Mouse (Mus musculus) embryonic facial prominence, embryonic 13.5 days (tissue): ENCODE data around the gene Tcaim. TPM values are rescaled to one million over a fixed set of nuclear protein-coding genes. Genes with fewer than 3 reads are reported as not detected.

Source experiments
- ATAC-seq: fragments of 200-750 bp; cut with Nextera tagmentation; 2 replicates; pipeline ENCODE4 v1.8.0; 2017; ENCODE audit warnings: low read depth; ENCODE audit not compliant: insufficient number of reproducible peaks, insufficient read depth, low FRiP score, low TSS enrichment
- H3K27ac ChIP-seq: fragments of 300-500 bp; sonication (generic); 2 replicates; pipeline ENCODE4 v1.5.1; 2015; ENCODE audit warnings: moderate library complexity, mild to moderate bottlenecking, inconsistent platforms
- H3K27me3 ChIP-seq: fragments of 300-500 bp; sonication (generic); 2 replicates; pipeline ENCODE4 v1.6.1; 2015; ENCODE audit warnings: mild to moderate bottlenecking, inconsistent platforms
- H3K36me3 ChIP-seq: fragments of 300-500 bp; sonication (generic); 2 replicates; pipeline ENCODE4 v1.6.1; 2015; ENCODE audit warnings: mild to moderate bottlenecking, inconsistent platforms
- H3K4me1 ChIP-seq: fragments of 300-500 bp; sonication (generic); 2 replicates; pipeline ENCODE4 v1.6.1; 2015; ENCODE audit warnings: inconsistent platforms
- H3K4me2 ChIP-seq: fragments of 300-500 bp; sonication (generic); 2 replicates; pipeline ENCODE4 v1.6.1; 2015; ENCODE audit warnings: moderate library complexity, mild to moderate bottlenecking, inconsistent platforms
- H3K4me3 ChIP-seq: fragments of 300-500 bp; sonication (generic); 2 replicates; pipeline ENCODE4 v1.5.1; 2015; ENCODE audit warnings: mild to moderate bottlenecking, inconsistent platforms
- H3K9ac ChIP-seq: fragments of 300-500 bp; sonication (generic); 2 replicates; pipeline ENCODE4 v1.6.1; 2015; ENCODE audit warnings: mild to moderate bottlenecking, inconsistent platforms
- H3K9me3 ChIP-seq: fragments of 300-500 bp; sonication (generic); 2 replicates; pipeline ENCODE4 v1.6.1; 2016; ENCODE audit warnings: inconsistent platforms
- WGBS: fragments of 180-500 bp; shearing (Covaris S2); methylation state at CpG from one replicate; pipeline ENCODE4 v1.1.7; 2015; ENCODE audit warnings: mixed read lengths; 5-methylcytosine and 5-hydroxymethylcytosine counted together
- polyA plus RNA-seq: library from polyadenylated mRNA; unstranded; fragments of >200 nt; fragmentation: Nextera tagmentation; extraction: Ambion mirVana; gene quantifications from 2 replicates; pipeline ENCODE4 v1.2.1, GENCODE M21; 2015

The Tcaim gene
- polyA plus RNA-seq = 7.5 and 8.6 TPM in 2 replicates

DNA sequence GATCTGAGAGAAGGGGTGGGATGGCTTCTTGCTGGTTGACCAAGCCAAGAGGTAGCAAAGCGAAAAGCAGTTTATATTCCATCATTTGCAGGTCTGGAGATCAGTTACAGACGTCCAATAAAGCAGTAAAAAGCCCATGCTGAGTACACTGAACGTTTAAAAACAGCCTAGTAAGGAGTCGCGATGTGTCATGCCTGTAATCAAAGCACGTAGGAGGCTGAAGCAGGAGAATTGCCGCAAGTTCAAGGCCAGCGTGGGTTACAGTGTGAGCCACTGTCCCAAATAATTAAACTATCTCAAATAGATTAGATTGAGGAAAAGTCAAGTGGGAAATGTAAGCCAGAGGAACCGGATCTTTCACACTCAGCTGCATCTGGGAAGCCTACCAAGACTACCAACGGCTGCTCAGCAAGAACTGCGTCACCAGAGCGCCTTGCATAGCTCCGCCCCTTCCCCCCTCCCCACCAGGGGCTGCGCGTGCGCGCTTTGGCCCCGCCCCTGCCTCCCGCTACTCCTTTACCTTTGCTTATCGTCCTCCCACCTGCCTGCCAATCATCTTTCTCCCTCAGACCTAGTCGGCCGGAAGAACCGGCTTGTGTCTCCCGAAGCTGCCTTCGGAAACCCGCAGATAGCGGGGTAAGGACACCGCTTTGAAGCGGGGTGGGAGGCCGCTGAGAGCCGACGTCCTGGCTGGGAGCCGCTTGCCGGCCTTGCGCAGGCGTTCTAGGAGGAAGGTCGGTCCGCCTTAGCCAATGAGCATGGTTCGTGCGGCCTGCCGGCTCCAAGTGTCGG lies at the start of gene Tcaim:
Gene Tcaim (plus strand): TSS at position 487 of the 792 bp plus-strand sequence.
- H3K4me3 ChIP-seq = peak within 1 kb of the TSS; percentile 70
- H3K27me3 ChIP-seq = no peaks in the 10 kb centered on the region
- 0 out of 2 replicates have a peak, but pooled peaks cover 6% of the 10 kb centered on the region for H3K36me3 ChIP-seq
- H3K4me1 ChIP-seq = peaks cover 10% of the 10 kb centered on the region
- peak within 1 kb of the TSS; percentile 91 for H3K27ac ChIP-seq
- WGBS = 7% methylated on average over 42 of the region's 42 CpGs
- H3K9me3 ChIP-seq = no peaks in the 10 kb centered on the region
- H3K4me2 ChIP-seq = peak within 1 kb of the TSS; percentile 89
- H3K9ac ChIP-seq = peak within 1 kb of the TSS; percentile 90
- ATAC-seq = peak; percentile 95

DNA sequence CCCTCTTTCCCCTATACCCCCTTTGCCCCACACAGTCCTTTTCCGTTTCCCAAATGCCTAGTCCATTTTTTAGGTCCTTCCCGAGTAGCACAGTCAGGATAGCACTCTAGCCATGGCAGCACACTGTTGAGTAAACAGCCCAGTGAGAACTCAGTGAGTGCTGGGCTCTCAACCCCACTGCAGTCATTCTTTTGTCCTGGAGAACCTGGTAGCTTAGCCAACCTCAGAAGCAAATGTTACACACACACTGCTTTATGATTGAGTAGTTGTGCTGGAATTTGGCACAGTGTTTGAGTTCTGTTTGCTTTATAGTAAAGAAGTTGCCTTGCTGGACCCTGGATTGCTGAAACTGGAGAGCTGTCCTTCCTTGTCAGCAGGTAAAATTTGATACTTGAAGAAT lies 47.7 kb upstream of the Tcaim start:
- no peak for ATAC-seq
- H3K27me3 ChIP-seq = no peaks in the 10 kb centered on the region
- no peak overlapping the region for H3K9ac ChIP-seq
- H3K4me1 ChIP-seq = no peaks in the 10 kb centered on the region
- no peak overlapping the region for H3K4me2 ChIP-seq
- H3K9me3 ChIP-seq = no peaks in the 10 kb centered on the region
- H3K36me3 ChIP-seq = no peaks in the 10 kb centered on the region
- no peak overlapping the region for H3K27ac ChIP-seq
- 56% methylated on average over 2 of the region's 2 CpGs for WGBS
- H3K4me3 ChIP-seq = no peak overlapping the region

DNA sequence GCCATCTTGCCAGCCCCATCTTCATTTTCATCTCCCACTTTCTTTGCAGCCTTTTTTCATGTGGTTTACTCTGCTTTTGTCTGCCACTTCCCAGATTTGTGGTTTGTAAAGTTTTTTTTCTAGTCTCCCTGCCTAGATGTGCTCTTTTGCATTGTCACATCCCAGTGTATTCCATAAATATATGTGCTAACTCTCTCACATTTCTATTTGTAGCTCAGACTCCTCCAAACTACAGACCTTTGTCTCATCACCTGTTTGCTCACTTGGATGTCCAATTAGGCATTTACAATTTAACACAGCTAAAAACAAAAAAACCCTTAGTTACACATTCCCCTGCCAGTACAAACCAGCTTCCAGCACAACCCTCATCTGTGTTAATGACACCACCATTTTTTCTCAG lies 45.2 kb upstream of the Tcaim start:
- Histone ChIP-seq H3K27me3 (no peaks in the 10 kb centered on the region), H3K9me3 (no peaks in the 10 kb centered on the region), H3K4me1 (no peaks in the 10 kb centered on the region), H3K9ac (no peak overlapping the region), H3K4me2 (no peak overlapping the region), H3K27ac (no peak overlapping the region), H3K36me3 (no peaks in the 10 kb centered on the region), H3K4me3 (no peak overlapping the region)
- ATAC-seq = no peak

DNA sequence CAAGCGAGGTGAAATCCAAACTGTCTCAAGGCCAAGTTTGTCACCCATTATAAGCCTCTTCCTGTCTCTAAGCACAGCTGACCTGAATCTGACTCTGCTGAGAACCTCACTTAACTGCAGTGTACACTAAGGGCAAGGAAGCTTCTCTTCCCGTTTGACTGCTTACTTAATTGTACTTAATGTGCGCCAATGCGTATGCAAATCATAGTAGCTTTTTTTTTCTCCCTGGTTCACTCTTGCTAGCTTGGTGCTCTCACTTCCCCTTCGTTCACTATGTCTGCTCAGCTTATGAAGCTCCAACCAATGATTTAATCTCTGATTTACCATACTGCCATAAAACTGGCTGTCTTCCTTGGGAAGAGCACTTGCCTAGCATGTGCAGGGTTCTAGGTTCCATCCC lies 20.1 kb upstream of the Tcaim start:
- Histone ChIP-seq H3K4me3 (no peak overlapping the region), H3K27ac (no peak overlapping the region), H3K4me2 (no peak overlapping the region), H3K36me3 (no peaks in the 10 kb centered on the region), H3K4me1 (no peaks in the 10 kb centered on the region), H3K9ac (no peak overlapping the region), H3K27me3 (no peaks in the 10 kb centered on the region), H3K9me3 (no peaks in the 10 kb centered on the region)
- 71% methylated on average over 5 of the region's 5 CpGs for WGBS
- ATAC-seq = no peak

DNA sequence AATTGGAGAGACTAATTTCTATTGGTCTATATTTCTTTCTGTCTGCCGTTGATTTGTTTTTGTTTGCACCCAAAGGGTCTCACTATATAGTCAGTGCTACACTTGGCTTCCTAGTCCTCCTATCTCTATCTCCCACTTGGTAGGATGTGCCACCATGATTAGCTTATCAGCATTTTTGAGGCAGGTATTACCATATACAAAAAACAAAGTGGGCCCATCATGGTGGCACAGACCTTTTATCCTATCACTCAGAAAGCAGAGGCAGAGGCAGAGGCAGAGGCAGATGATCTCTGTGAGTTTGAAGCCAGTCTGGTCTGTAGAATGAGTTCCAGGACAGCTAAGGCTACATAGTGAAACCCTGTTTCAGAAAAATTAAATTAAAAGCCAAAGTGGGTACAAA lies 18.8 kb upstream of the Tcaim start:
- 92% methylated on average over 1 of the region's 1 CpGs for WGBS

DNA sequence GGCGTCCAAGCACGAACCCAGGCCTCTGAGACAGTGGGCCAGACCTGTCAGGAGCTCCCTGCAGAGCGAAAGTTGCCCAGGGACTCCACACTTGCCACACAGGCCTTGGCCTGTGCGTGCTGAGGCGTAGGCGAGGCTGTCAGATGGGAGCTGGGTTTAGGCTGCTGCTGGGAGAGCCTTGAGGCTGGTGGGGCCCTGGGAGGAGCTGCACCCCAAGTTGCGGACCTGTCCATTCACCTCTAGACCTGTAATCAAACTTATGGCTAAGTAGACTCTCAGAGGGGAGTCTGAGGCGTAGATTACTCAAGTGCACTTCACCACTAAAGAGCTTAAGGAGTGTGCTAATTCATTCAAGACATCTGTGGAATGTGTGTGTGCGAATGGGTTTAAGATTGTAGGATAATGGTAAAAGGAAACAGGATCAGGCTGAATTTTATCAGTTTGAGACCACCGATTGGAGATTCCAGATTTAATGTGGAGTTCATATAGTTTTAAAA lies 554 bp downstream of the Tcaim start:
- Histone ChIP-seq H3K4me2 (peak overlapping the region; percentile 89), H3K4me3 (peak overlapping the region; percentile 70), H3K9ac (peak overlapping the region; percentile 90), H3K27ac (peak overlapping the region; percentile 91), H3K27me3 (no peaks in the 10 kb centered on the region), H3K4me1 (peaks cover 10% of the 10 kb centered on the region), H3K9me3 (no peaks in the 10 kb centered on the region), H3K36me3 (0 out of 2 replicates have a peak, but pooled peaks cover 9% of the 10 kb centered on the region)
- WGBS = 5% methylated on average over 10 of the region's 10 CpGs
- ATAC-seq = no peak

More for the DNA sequence above, 18.8 kb upstream of the Tcaim start:
- no peaks in the 10 kb centered on the region for H3K27me3 ChIP-seq
- H3K4me1 ChIP-seq = no peaks in the 10 kb centered on the region
- no peak for ATAC-seq
- no peak overlapping the region for H3K9ac ChIP-seq
- no peaks in the 10 kb centered on the region for H3K36me3 ChIP-seq
- H3K4me3 ChIP-seq = no peak overlapping the region
- no peak overlapping the region for H3K4me2 ChIP-seq
- no peaks in the 10 kb centered on the region for H3K9me3 ChIP-seq
- no peak overlapping the region for H3K27ac ChIP-seq

DNA sequence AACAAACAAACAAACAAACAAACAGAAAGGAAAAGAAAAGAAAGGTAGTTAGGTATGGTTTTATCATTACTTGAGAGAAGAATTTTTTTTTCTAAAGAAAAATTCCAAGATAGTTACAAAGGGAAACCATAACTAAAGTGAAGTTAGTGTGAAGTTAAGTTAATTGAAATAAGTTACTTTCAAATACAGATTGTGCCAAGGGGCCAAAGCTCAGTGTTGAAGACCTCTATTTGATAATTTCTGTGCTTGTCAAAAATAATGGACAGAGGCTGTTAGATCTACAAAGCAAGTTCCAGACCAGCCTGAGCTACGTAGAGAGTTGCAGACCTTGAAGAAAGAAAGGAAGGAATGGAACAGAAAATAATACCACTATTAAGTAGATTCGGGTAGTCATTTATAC lies 1.8 kb downstream of the Tcaim start:
- ATAC-seq = no peak
- no peak overlapping the region for H3K27ac ChIP-seq
- H3K36me3 ChIP-seq = peaks cover 15% of the 10 kb centered on the region
- no peaks in the 10 kb centered on the region for H3K27me3 ChIP-seq
- H3K9ac ChIP-seq = no peak overlapping the region
- H3K4me2 ChIP-seq = no peak overlapping the region
- 97% methylated on average over 2 of the region's 2 CpGs for WGBS
- no peaks in the 10 kb centered on the region for H3K9me3 ChIP-seq
- peaks cover 10% of the 10 kb centered on the region for H3K4me1 ChIP-seq
- no peak overlapping the region for H3K4me3 ChIP-seq

DNA sequence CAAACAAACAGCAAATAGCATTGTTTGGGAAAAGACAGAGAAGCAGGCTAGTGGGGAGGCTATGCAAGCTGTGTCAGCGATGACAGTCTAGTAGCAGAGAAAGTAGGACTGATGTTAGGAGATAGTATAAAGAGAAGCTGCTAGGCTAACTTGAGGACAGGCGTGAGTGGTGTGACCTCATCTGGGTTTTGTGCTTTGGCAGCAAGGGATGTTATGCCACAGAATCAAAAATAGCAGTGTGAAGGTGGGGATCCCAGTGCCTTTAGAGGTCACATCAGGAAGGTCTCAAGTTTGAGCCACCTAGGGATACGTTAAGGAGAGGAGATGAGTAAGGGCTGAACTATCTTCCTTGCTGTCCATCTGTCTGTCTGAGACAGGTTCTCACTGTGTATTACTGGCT lies 4.9 kb downstream of the Tcaim start:
- no peaks in the 10 kb centered on the region for H3K9me3 ChIP-seq
- no peaks in the 10 kb centered on the region for H3K27me3 ChIP-seq
- 90% methylated on average over 3 of the region's 3 CpGs for WGBS
- H3K9ac ChIP-seq = no peak overlapping the region
- H3K4me1 ChIP-seq = peaks cover 6% of the 10 kb centered on the region
- H3K36me3 ChIP-seq = peaks cover 29% of the 10 kb centered on the region
- no peak for ATAC-seq
- no peak overlapping the region for H3K4me3 ChIP-seq
- no peak overlapping the region for H3K4me2 ChIP-seq
- H3K27ac ChIP-seq = no peak overlapping the region

DNA sequence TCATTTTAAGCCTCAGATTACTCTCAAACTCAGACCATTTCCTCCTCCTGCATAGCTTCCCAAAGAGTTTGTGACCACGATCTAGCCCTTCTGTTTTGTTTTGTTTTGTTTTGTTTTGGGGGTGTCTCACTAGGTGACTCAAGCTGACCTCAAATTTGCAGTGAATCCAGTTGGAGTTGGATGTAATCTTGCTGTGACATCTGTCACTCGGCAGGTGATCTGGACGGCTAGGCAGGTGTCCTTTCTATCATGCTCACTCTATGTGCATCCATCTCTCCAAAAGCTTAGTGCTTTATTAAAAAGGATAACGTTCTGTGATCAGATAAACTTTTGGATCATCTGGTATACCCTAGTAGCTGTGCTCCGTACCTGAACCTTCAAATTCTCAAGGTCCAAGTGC lies 7.0 kb downstream of the Tcaim start:
- no peaks in the 10 kb centered on the region for H3K9me3 ChIP-seq
- ATAC-seq = no peak
- no peak overlapping the region for H3K4me3 ChIP-seq
- no peak overlapping the region for H3K27ac ChIP-seq
- no peak overlapping the region for H3K9ac ChIP-seq
- H3K27me3 ChIP-seq = no peaks in the 10 kb centered on the region
- peaks cover 42% of the 10 kb centered on the region for H3K36me3 ChIP-seq
- 87% methylated on average over 5 of the region's 5 CpGs for WGBS
- H3K4me2 ChIP-seq = no peak overlapping the region
- H3K4me1 ChIP-seq = no peaks in the 10 kb centered on the region

DNA sequence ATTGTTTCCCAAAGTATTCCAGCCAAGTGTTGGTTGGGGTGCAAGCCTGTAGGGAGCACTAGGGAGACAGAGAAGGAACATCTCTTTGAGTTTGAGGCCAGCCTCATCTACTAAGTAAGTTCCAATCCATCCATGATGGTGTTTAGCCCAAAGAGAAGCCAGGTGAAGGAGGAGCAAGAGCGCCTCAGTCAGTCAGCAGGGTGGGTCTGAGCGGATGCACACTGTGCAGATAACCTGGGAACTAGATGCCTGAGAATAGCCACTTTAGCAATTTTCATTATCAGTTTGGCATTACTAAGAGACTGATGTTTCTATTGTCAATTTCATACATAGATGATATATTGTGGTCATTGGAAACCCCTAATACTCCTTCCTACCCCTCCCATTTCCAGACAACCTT lies 9.4 kb downstream of the Tcaim start:
- Histone ChIP-seq H3K4me3 (no peak overlapping the region), H3K9ac (no peak overlapping the region), H3K9me3 (no peaks in the 10 kb centered on the region), H3K4me2 (no peak overlapping the region), H3K27me3 (no peaks in the 10 kb centered on the region), H3K4me1 (no peaks in the 10 kb centered on the region), H3K36me3 (peaks cover 46% of the 10 kb centered on the region), H3K27ac (no peak overlapping the region)
- no peak for ATAC-seq
- WGBS = 94% methylated on average over 2 of the region's 2 CpGs

DNA sequence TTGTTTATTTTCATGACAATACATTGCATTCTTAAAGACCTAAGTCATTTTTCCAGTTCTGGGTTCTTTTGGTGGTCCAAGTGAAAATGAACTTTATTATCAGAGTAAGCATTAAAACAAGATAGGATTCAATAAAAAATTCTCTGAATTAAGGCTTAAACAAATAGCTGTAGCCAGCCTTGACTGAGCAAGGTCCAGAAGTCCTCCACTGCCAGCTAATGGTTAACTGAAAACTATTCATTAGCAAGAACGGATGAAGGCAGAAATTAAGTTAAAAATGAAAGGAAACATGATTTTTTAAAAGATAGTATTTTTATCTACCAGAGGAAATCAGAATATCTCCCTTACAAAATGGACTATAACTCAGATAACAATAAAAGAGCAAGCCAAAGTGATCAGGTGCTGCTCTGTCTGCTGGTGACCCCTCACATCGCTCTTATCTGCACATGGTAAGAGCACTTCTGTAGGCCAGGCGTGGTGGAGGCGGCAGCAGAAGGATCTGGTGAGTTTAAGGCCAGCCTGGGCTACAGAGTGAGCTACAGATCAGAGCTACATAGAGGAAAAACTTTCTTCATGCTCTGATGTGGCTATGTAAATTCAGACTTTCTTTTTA lies 10.0 kb downstream of the Tcaim start:
- H3K9ac ChIP-seq = no peak overlapping the region
- no peak overlapping the region for H3K27ac ChIP-seq
- H3K36me3 ChIP-seq = peaks cover 46% of the 10 kb centered on the region
- no peaks in the 10 kb centered on the region for H3K9me3 ChIP-seq
- WGBS = 90% methylated on average over 4 of the region's 4 CpGs
- H3K4me2 ChIP-seq = no peak overlapping the region
- no peak for ATAC-seq
- no peaks in the 10 kb centered on the region for H3K4me1 ChIP-seq
- H3K27me3 ChIP-seq = no peaks in the 10 kb centered on the region
- no peak overlapping the region for H3K4me3 ChIP-seq
